Mouse (Mus musculus) right cerebral cortex, postnatal 4 days (tissue): ENCODE measurements around the gene Tor2a.
A peak's percentile ranks its signal among the peaks of the same experiment; 100 is the strongest.

ENCODE experiments used
- DNase-seq: peaks from one replicate; pipeline ENCODE4 v3.0.0-alpha.2; 2022

The Tor2a gene

DNA sequence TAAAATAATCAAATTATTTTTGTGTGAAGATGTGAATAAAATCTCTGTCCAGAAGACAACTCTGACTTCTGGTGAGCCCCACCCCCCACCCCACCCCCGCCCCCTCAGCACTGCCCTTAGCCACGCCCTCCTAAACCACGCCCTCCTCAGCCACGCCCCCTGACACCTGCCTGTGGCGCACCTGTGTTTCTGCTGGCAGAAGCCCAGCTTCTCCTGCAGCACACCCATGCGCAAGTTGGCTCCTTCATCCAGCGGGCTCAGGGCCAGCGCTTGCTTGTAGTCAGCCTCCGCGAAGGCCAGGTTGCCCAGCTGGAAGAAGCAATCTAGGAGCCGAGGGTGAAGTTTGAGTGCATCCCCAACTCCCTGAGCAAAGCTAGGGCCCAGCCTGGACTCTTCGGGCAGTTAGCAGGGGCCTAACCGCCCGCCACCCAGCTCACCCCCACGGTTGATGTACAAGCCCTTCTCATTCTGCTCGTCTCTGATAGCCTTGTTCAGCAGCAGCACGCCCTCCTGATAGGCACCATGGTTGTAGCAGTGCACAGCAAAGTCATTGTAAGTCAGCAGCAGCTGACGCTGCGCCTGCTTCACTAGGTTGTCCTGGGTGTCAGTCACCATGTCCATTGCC, 11.7 kb downstream of the Tor2a start:
- no peak for DNase-seq

DNA sequence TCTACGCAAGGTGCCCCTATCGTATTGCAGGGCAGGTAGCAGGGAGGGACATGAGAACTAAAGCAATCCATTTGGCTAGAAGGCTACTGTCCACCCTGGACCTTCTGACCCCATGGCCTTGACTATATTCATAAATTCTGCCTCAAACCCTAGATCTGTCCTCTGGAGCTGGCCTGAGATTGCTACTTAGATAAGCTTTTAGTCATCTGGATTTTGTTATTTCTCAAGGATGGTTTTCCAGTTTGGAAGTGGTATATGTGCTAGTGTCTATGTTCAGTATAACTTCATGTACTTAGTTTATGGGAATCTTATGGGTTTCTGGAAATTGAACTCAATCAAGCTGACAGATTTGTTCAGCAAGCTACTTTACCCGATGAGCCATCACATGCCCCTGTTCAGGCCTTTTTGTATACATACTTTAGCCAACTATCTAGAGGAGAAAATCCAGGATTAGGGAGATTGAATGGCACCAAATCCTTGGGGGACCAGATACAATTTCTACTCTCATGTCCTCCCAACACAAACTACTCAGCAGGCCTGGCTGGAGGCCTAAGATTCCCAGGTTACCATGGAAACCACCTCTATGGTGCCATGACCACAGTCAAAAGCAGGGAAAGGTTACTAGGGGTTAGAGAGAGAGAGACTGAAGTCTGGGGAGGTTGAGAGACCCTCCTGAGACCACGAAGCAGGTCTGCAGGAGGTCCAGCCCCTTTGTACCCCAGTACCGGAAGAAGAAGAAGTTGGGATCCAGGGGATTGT, 12.5 kb downstream of the Tor2a start:
- no peak for DNase-seq

GRCm38 (mm10) chr2:32771886-32772285, 14.9 kb downstream of the Tor2a start:
- no peak for DNase-seq

- no peak for DNase-seq
Measured at GRCm38 (mm10) chr2:32772626-32773279, 15.7 kb downstream of the Tor2a start.

DNA sequence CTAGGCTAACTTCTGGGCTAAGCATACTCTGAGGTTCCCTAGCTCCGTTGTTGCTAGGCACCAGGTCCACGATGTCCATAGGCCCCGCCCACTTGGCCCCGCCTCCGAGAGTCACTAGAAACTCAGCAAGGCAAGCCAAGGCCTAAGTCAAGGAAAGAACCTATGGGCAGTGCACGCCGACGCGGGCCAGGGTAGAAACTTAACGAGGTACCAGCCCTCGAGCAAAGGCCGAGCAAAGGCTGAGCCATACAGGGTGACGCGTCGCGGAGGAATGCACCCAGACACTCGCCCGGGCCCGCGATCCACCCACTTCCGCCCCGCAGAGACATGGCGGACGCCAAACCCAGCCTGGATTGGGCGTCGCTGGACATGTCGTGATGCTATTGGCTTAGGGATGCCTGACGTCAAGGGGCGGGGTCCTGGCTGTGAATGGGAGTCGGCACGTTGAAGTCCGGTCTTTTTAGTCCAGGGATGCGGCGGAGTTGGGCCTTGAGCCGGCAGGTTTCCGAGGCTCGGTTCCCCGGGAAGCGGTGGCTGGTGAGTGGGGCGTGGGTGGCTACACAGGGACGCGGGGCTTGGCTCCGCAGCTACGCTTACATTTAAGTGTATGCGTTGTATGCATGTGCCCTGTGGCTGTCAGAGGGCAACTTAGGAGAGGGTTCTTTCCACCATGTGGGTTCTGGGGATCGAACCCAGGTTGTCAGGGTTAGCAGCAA, 18.5 kb downstream of the Tor2a start, which contains the start of the genes Ttc16 and Ptrh1:
Gene Ttc16, minus strand, starts transcription at position 275 of the 716 bp plus-strand sequence.
Gene Ptrh1, plus strand, starts transcription at position 428 of the 716 bp plus-strand sequence.
- DNase-seq: peak; percentile 95

DNA sequence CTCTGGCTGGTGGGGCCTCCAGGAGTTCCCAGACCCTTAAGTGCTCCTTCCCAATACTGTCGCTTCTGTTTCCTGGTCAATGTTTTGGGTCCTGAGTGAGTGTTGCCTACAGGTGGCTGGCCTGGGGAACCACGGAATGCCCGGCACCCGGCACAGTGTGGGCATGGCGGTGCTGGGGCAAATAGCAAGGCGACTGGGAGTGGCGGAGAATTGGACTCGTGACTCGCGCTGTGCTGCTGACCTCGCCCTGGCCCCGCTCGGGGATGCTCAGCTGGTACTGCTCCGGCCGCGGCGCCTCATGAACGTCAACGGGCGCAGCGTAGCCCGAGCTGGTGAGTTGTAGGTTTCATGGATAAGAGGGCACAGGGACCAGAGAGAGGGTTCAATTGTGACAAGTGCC, 19.2 kb downstream of the Tor2a start:
- no peak for DNase-seq

DNA sequence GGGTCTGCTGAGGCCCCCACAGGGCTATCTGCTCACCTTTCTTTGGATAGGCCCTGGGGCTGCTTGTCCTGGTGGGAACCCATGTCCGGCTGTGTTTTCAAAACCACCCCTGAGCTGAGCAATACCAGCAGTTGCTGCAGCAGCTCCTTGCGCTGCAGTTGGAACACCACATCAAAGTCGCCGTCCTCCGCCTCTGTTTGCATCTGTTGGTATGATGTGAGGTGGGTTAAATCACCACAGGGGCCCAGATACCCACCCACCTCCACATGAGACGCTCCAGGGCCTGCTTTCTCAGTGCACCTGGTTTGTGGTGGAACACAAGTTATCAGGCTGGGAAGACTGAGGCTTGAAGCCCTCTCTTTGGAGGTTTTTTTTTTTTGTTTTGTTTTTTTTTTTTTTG, 21.0 kb downstream of the Tor2a start:
- DNase-seq: no peak

DNA sequence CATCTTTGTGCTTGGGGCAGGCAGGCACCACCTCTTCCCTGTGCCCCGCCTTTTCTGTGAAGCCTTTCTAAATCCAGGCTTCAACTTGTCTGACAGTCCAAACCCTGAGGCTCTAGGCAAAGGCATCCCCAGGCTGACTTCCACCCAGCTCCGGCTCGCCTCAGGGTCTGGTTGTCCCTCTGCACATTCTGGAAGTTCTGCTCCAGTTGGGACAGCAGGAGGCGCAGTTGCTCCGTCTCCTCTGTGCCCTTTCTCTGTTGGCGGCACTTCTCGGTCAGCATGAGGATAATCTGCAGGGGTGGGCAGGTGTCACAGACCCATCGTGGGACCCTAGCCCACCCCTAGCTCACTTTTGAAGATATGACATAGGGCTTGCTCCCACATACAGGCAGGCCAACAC, 22.1 kb downstream of the Tor2a start:
- peak; percentile 62 for DNase-seq

DNA sequence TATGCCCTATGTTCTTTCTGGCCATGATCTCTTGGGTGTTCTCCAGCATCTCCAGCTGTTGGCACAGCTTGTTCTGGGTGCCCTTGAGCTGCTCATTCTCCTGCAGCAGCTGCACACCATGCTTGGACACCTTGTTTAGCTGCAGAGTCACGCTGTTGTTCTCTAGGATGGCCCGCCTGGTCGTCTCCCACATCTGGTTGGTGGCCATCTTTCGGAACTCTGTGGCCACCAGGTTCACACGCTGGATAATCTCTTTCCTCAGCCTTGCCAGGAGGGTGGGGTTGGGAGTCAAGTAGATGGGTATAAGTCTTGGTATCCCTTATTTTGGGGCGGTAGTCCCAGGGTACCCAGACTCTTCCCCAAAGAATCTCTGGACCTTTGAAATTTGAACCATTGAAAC, 22.7 kb downstream of the Tor2a start:
- no peak for DNase-seq

DNA sequence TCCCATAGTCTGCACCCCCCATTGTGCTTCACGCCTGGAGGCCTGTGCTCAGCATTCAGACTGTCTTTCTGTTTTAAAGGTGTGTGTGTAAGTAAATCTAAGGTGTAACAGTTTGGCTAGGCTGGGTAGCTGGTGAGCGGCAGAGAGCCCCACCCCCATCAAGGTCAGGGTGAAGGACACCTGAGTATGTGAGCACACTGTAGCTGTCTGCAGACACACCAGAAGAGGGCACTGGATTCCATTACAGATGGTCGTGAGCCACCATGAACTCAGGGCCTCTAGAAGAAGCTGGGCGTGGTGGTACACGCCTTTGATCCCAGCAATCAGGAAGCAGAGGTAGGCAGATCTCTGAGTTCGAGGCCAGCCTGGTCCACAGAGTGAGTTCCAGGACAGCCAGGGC, 24.7 kb downstream of the Tor2a start:
- DNase-seq: no peak

DNA sequence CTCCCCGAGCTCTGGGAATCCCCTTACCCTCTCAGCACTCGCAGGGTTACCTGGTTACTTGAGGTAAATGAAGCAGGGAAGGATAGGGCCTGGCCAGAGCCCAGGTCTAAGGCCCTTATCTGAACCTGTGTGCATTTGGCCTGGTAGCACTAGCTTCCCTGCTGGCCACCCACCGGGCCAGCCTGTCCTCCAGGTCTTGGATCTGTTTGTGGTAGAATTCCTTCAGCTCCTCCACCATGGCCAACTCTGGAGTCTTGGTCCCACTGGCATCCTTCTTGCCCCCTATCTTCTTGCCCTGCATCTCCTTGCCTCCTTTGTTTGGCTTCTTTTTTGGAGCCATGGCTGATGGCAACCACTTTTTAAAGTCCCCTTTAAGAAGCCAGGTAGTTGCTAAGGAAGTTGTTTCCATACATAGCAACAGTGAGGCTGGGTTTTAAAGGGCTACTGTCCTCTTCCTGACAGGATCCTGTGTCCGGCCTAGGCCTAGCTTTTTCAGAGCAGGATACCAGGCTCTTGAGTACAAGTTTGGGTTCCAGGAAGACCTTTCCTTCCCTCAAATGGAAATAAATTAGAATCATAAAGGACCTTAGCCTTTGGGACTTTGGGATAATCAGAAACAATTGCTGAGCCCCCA, 27.1 kb downstream of the Tor2a start, which contains the start of gene Cfap157:
Gene Cfap157, minus strand, starts transcription at position 381 of the 634 bp plus-strand sequence.
- DNase-seq: no peak

DNA sequence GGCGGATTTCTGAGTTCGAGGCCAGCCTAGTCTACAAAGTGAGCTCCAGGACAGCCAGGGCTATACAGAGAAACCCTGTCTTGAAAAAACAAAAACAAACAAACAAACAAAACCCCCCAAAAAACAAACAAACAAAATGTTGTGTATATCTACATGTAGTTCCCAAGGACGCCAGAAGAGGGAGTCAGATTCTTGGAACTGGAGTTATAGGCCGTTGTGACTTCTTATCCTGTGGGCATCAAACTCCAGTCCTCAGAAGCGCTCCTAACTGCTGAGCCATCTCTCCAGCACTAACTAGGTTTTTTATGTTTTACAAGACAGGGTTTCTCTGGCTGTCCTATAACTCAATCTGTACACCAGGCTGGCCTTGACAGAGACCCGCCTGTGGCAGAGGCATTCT, 30.1 kb downstream of the Tor2a start:
- no peak for DNase-seq

GRCm38 (mm10) chr2:32788581-32788980, 31.5 kb downstream of the Tor2a start:
- DNase-seq: no peak

DNA sequence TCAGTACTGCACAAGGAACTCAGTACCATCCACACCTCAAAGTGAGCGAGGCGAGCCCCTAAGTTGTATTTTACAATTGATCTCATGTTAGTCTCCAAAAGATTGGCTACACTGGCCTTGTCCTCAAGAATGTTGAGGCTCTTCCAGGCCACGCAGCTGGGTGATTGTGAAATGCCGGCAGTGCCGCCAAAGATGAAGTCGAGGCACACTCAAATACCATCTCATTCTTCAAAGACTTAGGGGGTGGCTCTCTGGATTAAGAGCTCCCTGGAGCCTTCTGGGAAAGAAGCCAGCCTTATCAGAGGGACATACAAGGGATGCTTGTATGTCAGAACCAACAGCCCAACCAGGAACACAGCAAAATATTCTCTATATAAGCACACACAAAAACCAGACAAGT, 34.3 kb downstream of the Tor2a start:
- DNase-seq: no peak

DNA sequence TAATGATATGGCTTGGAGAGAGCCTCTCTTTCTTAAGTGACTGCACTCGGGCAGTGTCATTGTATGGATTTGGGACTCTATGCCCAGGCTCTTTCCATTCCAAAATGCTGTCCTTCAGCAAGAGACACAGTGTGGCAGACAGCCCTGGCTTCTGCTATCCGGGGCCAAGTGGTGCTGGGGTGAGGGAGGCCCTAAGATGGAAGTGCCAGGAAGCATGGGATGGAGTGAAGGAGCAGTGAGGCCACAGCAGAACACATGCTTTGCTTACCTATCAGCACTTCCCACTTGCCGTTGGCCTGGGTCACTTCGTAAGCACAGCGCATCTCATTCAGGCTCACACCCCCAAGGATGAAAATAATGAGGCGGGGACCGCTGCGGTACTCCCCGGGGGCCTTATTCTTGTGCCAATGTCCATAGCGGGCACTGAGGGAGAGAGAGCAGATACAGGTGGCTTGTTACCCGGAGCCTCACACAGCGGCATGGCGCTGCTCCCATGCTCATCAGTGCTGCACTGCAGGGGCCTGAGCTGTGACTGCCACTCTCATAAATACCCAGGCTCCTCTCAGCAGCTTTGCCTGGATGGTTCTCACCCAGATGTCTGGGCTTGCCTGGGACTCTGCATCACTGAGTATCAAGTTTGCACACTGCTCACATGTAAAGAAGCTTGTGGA, 38.8 kb downstream of the Tor2a start:
- no peak for DNase-seq

DNA sequence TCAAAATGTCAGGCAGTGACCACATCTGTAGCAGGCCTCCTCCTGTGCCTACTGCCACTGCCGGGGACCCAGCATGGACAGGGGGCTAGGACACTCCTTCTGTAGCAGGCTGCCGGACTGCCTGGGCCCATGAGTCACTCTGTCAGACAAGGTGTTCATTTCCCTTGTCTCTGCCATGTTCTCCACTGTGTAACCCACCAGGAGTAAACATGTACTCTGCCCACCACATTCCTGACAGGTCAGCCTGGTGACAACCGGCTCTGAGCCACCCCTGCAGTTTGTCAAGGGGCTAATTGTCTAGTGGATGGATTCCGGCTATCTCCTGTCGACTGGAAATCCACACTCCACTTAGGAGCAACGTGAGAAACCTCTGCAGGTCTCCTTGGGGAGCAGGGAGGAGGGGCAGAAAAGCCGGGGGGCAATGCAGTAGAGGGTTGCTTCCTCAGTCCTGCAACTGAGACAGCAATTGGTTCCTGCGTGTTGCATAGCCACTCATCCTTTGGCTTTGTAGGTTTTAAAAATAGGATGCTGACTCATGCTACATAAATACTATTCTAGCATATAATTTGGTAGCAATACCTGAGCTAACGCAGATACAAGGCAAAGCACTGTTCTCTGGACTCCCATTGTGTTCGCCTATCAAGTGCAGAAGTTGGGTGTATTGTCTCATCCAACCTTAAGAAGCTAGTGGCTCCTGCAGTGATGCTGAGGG, 41.4 kb downstream of the Tor2a start:
- DNase-seq: no peak

DNA sequence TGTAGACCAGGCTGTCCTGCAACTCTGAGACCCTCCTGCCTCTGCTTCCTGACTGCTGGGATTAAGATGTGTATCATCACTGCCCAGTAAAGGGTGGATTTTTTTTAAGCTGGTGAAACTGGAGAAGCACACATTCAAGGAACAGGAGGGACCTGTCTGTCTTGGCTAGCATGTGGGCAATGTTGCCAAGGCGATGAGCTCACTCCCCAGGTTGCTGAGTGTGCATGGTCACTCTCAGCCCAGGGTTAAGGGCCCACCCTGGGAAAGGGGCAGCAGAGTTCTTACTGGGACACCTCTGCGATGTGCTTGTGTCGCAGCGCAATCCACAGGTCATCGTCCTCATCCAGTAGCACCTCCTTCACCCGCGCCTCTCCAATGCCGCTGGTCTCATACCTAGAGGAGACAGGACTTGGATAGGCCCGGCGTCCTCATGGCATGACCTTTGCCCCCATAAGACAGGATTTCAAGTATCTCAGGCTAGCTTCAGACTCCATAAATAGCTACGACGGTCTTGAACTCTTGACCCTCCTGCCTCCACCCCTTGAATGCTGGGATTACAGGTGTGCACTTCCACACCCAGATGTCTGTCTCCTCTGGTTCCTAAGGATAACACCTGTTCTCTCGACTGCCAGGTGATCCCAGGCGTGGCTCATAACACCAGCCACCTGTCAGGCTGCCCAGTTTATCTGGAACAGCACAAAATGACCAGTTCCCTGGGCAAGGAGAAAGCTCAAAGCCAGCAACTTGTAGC, 52.0 kb downstream of the Tor2a start:
- DNase-seq: no peak
